Mouse (Mus musculus) forebrain, embryonic 10.5 days (tissue): ENCODE data around the gene Atp6v1e2. TPM values are rescaled to one million over a fixed set of nuclear protein-coding genes. Genes with fewer than 3 reads are reported as not detected.

Experiments used
- polyA plus RNA-seq: library from polyadenylated mRNA; unstranded; fragments of >200 nt; fragmentation: Nextera tagmentation; extraction: Ambion mirVana; gene quantifications from 2 replicates; pipeline ENCODE4 v1.2.1, GENCODE M21; 2016

Atp6v1e2 gene
- polyA plus RNA-seq, 1 experiment from 2014 or later, result not detected

Other genes with a start within 250 kb of the Atp6v1e2 start
- gene Epas1, start 194.2 kb downstream of the Atp6v1e2 start, polyA plus RNA-seq, result 1.9 TPM in 2 replicates
- not detected in 2 replicates for gene Tmem247, start 30.5 kb downstream of the Atp6v1e2 start, polyA plus RNA-seq
- 8.1 and 8.2 TPM in 2 replicates for gene Rhoq, start 15.2 kb upstream of the Atp6v1e2 start, polyA plus RNA-seq
- 49.7 and 56.7 TPM in 2 replicates for gene Pigf, start 77.5 kb upstream of the Atp6v1e2 start, polyA plus RNA-seq
- gene Cript, start 77.7 kb upstream of the Atp6v1e2 start, polyA plus RNA-seq, result 142 and 143 TPM in 2 replicates
- gene Socs5, start 159.8 kb upstream of the Atp6v1e2 start, polyA plus RNA-seq, result 6.4 and 7.4 TPM in 2 replicates